Mouse (Mus musculus) forebrain, embryonic 13.5 days (tissue): ENCODE data around the gene Zfp385b. TPM values are rescaled to one million over a fixed set of nuclear protein-coding genes. Genes with fewer than 3 reads are reported as not detected.

Experiments
- ATAC-seq: fragments of 200-750 bp; cut with Nextera tagmentation; 2 replicates; pipeline ENCODE4 v1.8.0; 2017
- H3K27ac ChIP-seq: fragments of 300-500 bp; sonication (generic); 2 replicates; pipeline ENCODE4 v1.5.1; 2015; ENCODE audit warnings: inconsistent platforms, mild to moderate bottlenecking, moderate library complexity
- H3K27me3 ChIP-seq: fragments of 300-500 bp; sonication (generic); 2 replicates; pipeline ENCODE4 v1.6.1; 2015; ENCODE audit warnings: mild to moderate bottlenecking, inconsistent platforms
- H3K36me3 ChIP-seq: fragments of 300-500 bp; sonication (generic); 2 replicates; pipeline ENCODE4 v1.6.1; 2015; ENCODE audit warnings: mild to moderate bottlenecking, inconsistent platforms; ENCODE audit not compliant: poor library complexity, severe bottlenecking
- H3K4me1 ChIP-seq: fragments of 300-500 bp; sonication (generic); 2 replicates; pipeline ENCODE4 v1.6.1; 2015; ENCODE audit warnings: inconsistent platforms
- H3K4me2 ChIP-seq: fragments of 300-500 bp; sonication (generic); 2 replicates; pipeline ENCODE4 v1.6.1; 2015; ENCODE audit warnings: inconsistent platforms, mild to moderate bottlenecking, moderate library complexity
- H3K4me3 ChIP-seq: fragments of 300-500 bp; sonication (generic); 2 replicates; pipeline ENCODE4 v1.5.1; 2015; ENCODE audit warnings: mild to moderate bottlenecking, inconsistent platforms
- H3K9ac ChIP-seq: fragments of 300-500 bp; sonication (generic); 2 replicates; pipeline ENCODE4 v1.6.1; 2015; ENCODE audit warnings: mild to moderate bottlenecking, inconsistent platforms
- H3K9me3 ChIP-seq: fragments of 300-500 bp; sonication (generic); replicated peaks from 2 replicates; pipeline ENCODE4 v1.6.1; 2016; ENCODE audit warnings: inconsistent platforms
- WGBS: fragments of 180-500 bp; shearing (Covaris S2); methylation state at CpG from one replicate; pipeline ENCODE4 v1.1.7; 2015; 5-methylcytosine and 5-hydroxymethylcytosine counted together
- polyA plus RNA-seq: library from polyadenylated mRNA; unstranded; fragments of >200 nt; fragmentation: Nextera tagmentation; extraction: Ambion mirVana; gene quantifications from 2 replicates; pipeline ENCODE4 v1.2.1, GENCODE M21; 2015

Gene Zfp385b
- polyA plus RNA-seq, 1 experiment from 2014 or later: 4.6 TPM

GRCm38 (mm10) chr2:77730196-77730595, 89.2 kb downstream of the Zfp385b start:
- ATAC-seq: no peak

GRCm38 (mm10) chr2:77726798-77727197, 92.6 kb downstream of the Zfp385b start:
- H3K4me1 ChIP-seq: no peaks in the 10 kb centered on the region
- H3K4me3 ChIP-seq: no peak overlapping the region
- H3K27me3 ChIP-seq: no peaks in the 10 kb centered on the region
- H3K4me2 ChIP-seq: no peak overlapping the region
- 89% methylated on average over 7 of the region's 7 CpGs for WGBS
- H3K27ac ChIP-seq: no peak overlapping the region
- H3K36me3 ChIP-seq: no peaks in the 10 kb centered on the region
- no peak overlapping the region for H3K9ac ChIP-seq
- H3K9me3 ChIP-seq: no peaks in the 10 kb centered on the region
- no peak for ATAC-seq

More at GRCm38 (mm10) chr2:77730196-77730595, 89.2 kb downstream of the Zfp385b start:
- Histone ChIP-seq H3K4me3 (no peak overlapping the region), H3K4me1 (no peaks in the 10 kb centered on the region), H3K27me3 (no peaks in the 10 kb centered on the region), H3K9me3 (no peaks in the 10 kb centered on the region), H3K9ac (no peak overlapping the region), H3K4me2 (no peak overlapping the region), H3K36me3 (no peaks in the 10 kb centered on the region), H3K27ac (no peak overlapping the region)
- WGBS: 78% methylated on average over 2 of the region's 2 CpGs

- H3K4me1 ChIP-seq: no peaks in the 10 kb centered on the region
- no peaks in the 10 kb centered on the region for H3K27me3 ChIP-seq
- H3K9ac ChIP-seq: no peak overlapping the region
- 82% methylated on average over 4 of the region's 4 CpGs for WGBS
- no peak overlapping the region for H3K27ac ChIP-seq
- H3K36me3 ChIP-seq: no peaks in the 10 kb centered on the region
- no peaks in the 10 kb centered on the region for H3K9me3 ChIP-seq
- no peak for ATAC-seq
- no peak overlapping the region for H3K4me3 ChIP-seq
- no peak overlapping the region for H3K4me2 ChIP-seq
These were observed 98.6 kb downstream of the Zfp385b start for GRCm38 (mm10) chr2:77720806-77721205.

GRCm38 (mm10) chr2:77716367-77716766, 103.1 kb downstream of the Zfp385b start:
- Histone ChIP-seq H3K4me3 (no peak overlapping the region), H3K4me2 (no peak overlapping the region), H3K27ac (no peak overlapping the region), H3K27me3 (no peaks in the 10 kb centered on the region), H3K4me1 (no peaks in the 10 kb centered on the region), H3K9ac (no peak overlapping the region), H3K36me3 (no peaks in the 10 kb centered on the region), H3K9me3 (no peaks in the 10 kb centered on the region)
- whole genome bisulfite sequencing: 91% methylated on average over 3 of the region's 3 CpGs
- ATAC-seq: no peak

- Histone ChIP-seq H3K4me3 (no peak overlapping the region), H3K9me3 (no peaks in the 10 kb centered on the region), H3K36me3 (no peaks in the 10 kb centered on the region), H3K9ac (no peak overlapping the region), H3K27me3 (no peaks in the 10 kb centered on the region), H3K27ac (no peak overlapping the region), H3K4me1 (no peaks in the 10 kb centered on the region), H3K4me2 (no peak overlapping the region)
- no peak for ATAC-seq
- WGBS: 68% methylated on average over 5 of the region's 5 CpGs
These were observed 105.6 kb downstream of the Zfp385b start for GRCm38 (mm10) chr2:77713886-77714285.

GRCm38 (mm10) chr2:77711751-77712150, 107.7 kb downstream of the Zfp385b start:
- no peaks in the 10 kb centered on the region for H3K27me3 ChIP-seq
- no peak for ATAC-seq
- no peaks in the 10 kb centered on the region for H3K36me3 ChIP-seq
- H3K4me3 ChIP-seq: no peak overlapping the region
- no peak overlapping the region for H3K4me2 ChIP-seq
- 65% methylated on average over 1 of the region's 1 CpGs for WGBS
- H3K9me3 ChIP-seq: no peaks in the 10 kb centered on the region
- no peak overlapping the region for H3K27ac ChIP-seq
- H3K4me1 ChIP-seq: no peaks in the 10 kb centered on the region
- no peak overlapping the region for H3K9ac ChIP-seq

- Histone ChIP-seq H3K4me1 (no peaks in the 10 kb centered on the region), H3K9ac (no peak overlapping the region), H3K4me2 (peak overlapping the region; percentile 38), H3K36me3 (no peaks in the 10 kb centered on the region), H3K27ac (no peak overlapping the region), H3K9me3 (no peaks in the 10 kb centered on the region), H3K4me3 (no peak overlapping the region), H3K27me3 (no peaks in the 10 kb centered on the region)
- WGBS: 24% methylated on average over 7 of the region's 7 CpGs
- peak; percentile 79 for ATAC-seq
These were observed 110.1 kb downstream of the Zfp385b start for GRCm38 (mm10) chr2:77709206-77709794.

- H3K27me3 ChIP-seq: no peaks in the 10 kb centered on the region
- H3K36me3 ChIP-seq: no peaks in the 10 kb centered on the region
- H3K9ac ChIP-seq: no peak overlapping the region
- 59% methylated on average over 9 of the region's 9 CpGs for WGBS
- no peak overlapping the region for H3K27ac ChIP-seq
- H3K4me1 ChIP-seq: no peaks in the 10 kb centered on the region
- H3K9me3 ChIP-seq: no peaks in the 10 kb centered on the region
- no peak for ATAC-seq
- no peak overlapping the region for H3K4me3 ChIP-seq
- H3K4me2 ChIP-seq: no peak overlapping the region
These were observed 112.3 kb downstream of the Zfp385b start for GRCm38 (mm10) chr2:77707138-77707537.

- H3K9me3 ChIP-seq: no peaks in the 10 kb centered on the region
- WGBS: 57% methylated on average over 2 of the region's 2 CpGs
- ATAC-seq: no peak
- H3K4me3 ChIP-seq: no peak overlapping the region
- H3K36me3 ChIP-seq: no peaks in the 10 kb centered on the region
- H3K4me1 ChIP-seq: no peaks in the 10 kb centered on the region
- H3K27me3 ChIP-seq: no peaks in the 10 kb centered on the region
- no peak overlapping the region for H3K9ac ChIP-seq
- H3K27ac ChIP-seq: no peak overlapping the region
- no peak overlapping the region for H3K4me2 ChIP-seq
These were observed 114.0 kb downstream of the Zfp385b start for GRCm38 (mm10) chr2:77705476-77705875.

- peak overlapping the region; percentile 3; the same call in 1 of the 2 replicates for H3K9ac ChIP-seq
- peak; percentile 62 for ATAC-seq
These were observed 116.4 kb downstream of the Zfp385b start for GRCm38 (mm10) chr2:77703080-77703479.

GRCm38 (mm10) chr2:77691174-77691573, 128.3 kb downstream of the Zfp385b start:
- Histone ChIP-seq H3K4me3 (no peak overlapping the region), H3K4me2 (no peak overlapping the region), H3K36me3 (no peaks in the 10 kb centered on the region), H3K9me3 (no peaks in the 10 kb centered on the region), H3K27ac (no peak overlapping the region), H3K27me3 (no peaks in the 10 kb centered on the region), H3K4me1 (no peaks in the 10 kb centered on the region), H3K9ac (no peak overlapping the region)
- no peak for ATAC-seq
- WGBS: 78% methylated on average over 8 of the region's 8 CpGs

More at GRCm38 (mm10) chr2:77703080-77703479, 116.4 kb downstream of the Zfp385b start:
- Histone ChIP-seq H3K36me3 (no peaks in the 10 kb centered on the region), H3K4me2 (peak overlapping the region; percentile 53), H3K27ac (peak overlapping the region; percentile 41; the same call in 1 of the 2 replicates), H3K4me3 (peak overlapping the region; percentile 27), H3K27me3 (no peaks in the 10 kb centered on the region), H3K4me1 (no peaks in the 10 kb centered on the region), H3K9me3 (no peaks in the 10 kb centered on the region)
- 33% methylated on average over 19 of the region's 19 CpGs for WGBS

- Histone ChIP-seq H3K4me3 (no peak overlapping the region), H3K36me3 (no peaks in the 10 kb centered on the region), H3K9ac (no peak overlapping the region), H3K9me3 (no peaks in the 10 kb centered on the region), H3K27me3 (no peaks in the 10 kb centered on the region), H3K4me2 (no peak overlapping the region), H3K27ac (no peak overlapping the region), H3K4me1 (no peaks in the 10 kb centered on the region)
- 71% methylated on average over 8 of the region's 8 CpGs for WGBS
- no peak for ATAC-seq
These were observed 129.1 kb downstream of the Zfp385b start for GRCm38 (mm10) chr2:77690316-77690715.

- Histone ChIP-seq H3K4me3 (no peak overlapping the region), H3K27ac (no peak overlapping the region), H3K36me3 (no peaks in the 10 kb centered on the region), H3K4me2 (no peak overlapping the region), H3K9ac (no peak overlapping the region), H3K27me3 (no peaks in the 10 kb centered on the region), H3K9me3 (no peaks in the 10 kb centered on the region), H3K4me1 (no peaks in the 10 kb centered on the region)
- ATAC-seq: no peak
- 93% methylated on average over 4 of the region's 4 CpGs for WGBS
These were observed 130.8 kb downstream of the Zfp385b start for GRCm38 (mm10) chr2:77688651-77689050.
